Mouse (Mus musculus) lung, postnatal 0 days (tissue): ENCODE data around the gene Fbxl13. TPM values are rescaled to one million over a fixed set of nuclear protein-coding genes. Genes with fewer than 3 reads are reported as not detected.
A peak's percentile ranks its signal among the peaks of the same experiment; 100 is the strongest.

Experiments
- ATAC-seq: fragments of 200-750 bp; cut with Nextera tagmentation; 2 replicates; pipeline ENCODE4 v1.8.0; 2017; ENCODE audit warnings: moderate library complexity
- DNase-seq: peaks from one replicate; pipeline ENCODE4 v3.0.0-alpha.2; 2016; ENCODE audit warnings: low spot score
- H3K27ac ChIP-seq: fragments of 300-500 bp; sonication (generic); 2 replicates; pipeline ENCODE4 v1.5.1; 2014; ENCODE audit warnings: antibody characterized with exemption, mild to moderate bottlenecking, low read length, mixed read lengths
- H3K27me3 ChIP-seq: fragments of 300-500 bp; sonication (generic); replicated peaks from 2 replicates; pipeline ENCODE4 v1.6.1; 2014; ENCODE audit warnings: low read length, mixed read lengths; ENCODE audit not compliant: insufficient read depth
- H3K36me3 ChIP-seq: fragments of 300-500 bp; sonication (generic); 2 replicates; pipeline ENCODE4 v1.6.1; 2014; ENCODE audit warnings: low read length, mixed read lengths; ENCODE audit not compliant: insufficient read depth
- H3K4me1 ChIP-seq: fragments of 300-500 bp; sonication (generic); 2 replicates; pipeline ENCODE4 v1.6.1; 2014; ENCODE audit warnings: antibody characterized with exemption, low read depth, low read length, mixed read lengths; ENCODE audit not compliant: insufficient read depth
- H3K4me2 ChIP-seq: fragments of 300-500 bp; sonication (generic); replicated peaks from 2 replicates; pipeline ENCODE4 v1.6.1; 2014; ENCODE audit warnings: low read depth, mild to moderate bottlenecking, low read length, moderate library complexity, mixed read lengths
- H3K4me3 ChIP-seq: fragments of 300-500 bp; sonication (generic); 2 replicates; pipeline ENCODE4 v1.5.1; 2014; ENCODE audit warnings: low read depth, low read length
- H3K9ac ChIP-seq: fragments of 300-500 bp; sonication (generic); replicated peaks from 2 replicates; pipeline ENCODE4 v1.6.1; 2014; ENCODE audit warnings: low read depth, mild to moderate bottlenecking
- H3K9me3 ChIP-seq: fragments of 300-500 bp; sonication (generic); 2 replicates; pipeline ENCODE4 v1.6.1; 2016; ENCODE audit warnings: low read length, mixed read lengths
- CTCF ChIP-seq: IDR thresholded peaks from 2 replicates; pipeline ENCODE4 v1.5.1; 2016; ENCODE audit warnings: antibody characterized with exemption, mild to moderate bottlenecking
- EP300 ChIP-seq: IDR thresholded peaks from 2 replicates; pipeline ENCODE4 v1.6.1; 2016; ENCODE audit warnings: antibody characterized with exemption, mild to moderate bottlenecking, control low read depth
- WGBS: fragments of 180-500 bp; shearing (Covaris S2); extraction: QIAGEN DNeasy Blood & Tissue Kit; methylation state at CpG from one replicate; pipeline ENCODE4 v1.1.7; 2014; 5-methylcytosine and 5-hydroxymethylcytosine counted together
- polyA plus RNA-seq: library from polyadenylated mRNA; unstranded; fragments of >200 nt; fragmentation: Nextera tagmentation; extraction: Ambion mirVana; gene quantifications from 2 replicates; pipeline ENCODE4 v1.2.1, GENCODE M21; 2015

Fbxl13 gene
- polyA plus RNA-seq, 1 experiment from 2014 or later, result 1.1 TPM

- DNase-seq, result no peak
- 83% methylated on average over 9 of the region's 9 CpGs for WGBS
Observed at GRCm38 (mm10) chr5:21673742-21674141, 28.3 kb upstream of the Fbxl13 start.

GRCm38 (mm10) chr5:21672812-21673635 is 27.6 kb upstream of the Fbxl13 start:
- peak; percentile 62 for DNase-seq
- TF ChIP-seq EP300, result 0 out of 2 replicates have a peak, but pooled peaks have one; percentile 30
- TF ChIP-seq CTCF, result no peak
- Histone ChIP-seq H3K4me1 (no peaks in the 10 kb centered on the region), H3K36me3 (no peaks in the 10 kb centered on the region; the same call in 1 of the 2 replicates), H3K27me3 (no peaks in the 10 kb centered on the region), H3K4me2 (peak overlapping the region; percentile 42), H3K4me3 (peak overlapping the region; percentile 20; the same call in 1 of the 2 replicates), H3K9me3 (no peaks in the 10 kb centered on the region), H3K27ac (peak overlapping the region; percentile 16), H3K9ac (no peak overlapping the region)
- 23% methylated on average over 23 of the region's 23 CpGs for WGBS
- ATAC-seq, result peak; percentile 87

More at GRCm38 (mm10) chr5:21673742-21674141, 28.3 kb upstream of the Fbxl13 start:
- Histone ChIP-seq H3K36me3 (no peaks in the 10 kb centered on the region; the same call in 1 of the 2 replicates), H3K9ac (no peak overlapping the region), H3K27ac (no peak overlapping the region), H3K9me3 (no peaks in the 10 kb centered on the region), H3K4me3 (no peak overlapping the region), H3K4me2 (no peak overlapping the region), H3K27me3 (no peaks in the 10 kb centered on the region), H3K4me1 (no peaks in the 10 kb centered on the region)
- TF ChIP-seq EP300, result no peak
- no peak for TF ChIP-seq CTCF
- ATAC-seq, result no peak

- H3K36me3 ChIP-seq, result no peaks in the 10 kb centered on the region
- no peak overlapping the region for H3K9ac ChIP-seq
- TF ChIP-seq EP300 (no peak), CTCF (no peak)
- H3K4me2 ChIP-seq, result no peak overlapping the region
- WGBS, result 86% methylated on average over 2 of the region's 2 CpGs
- no peaks in the 10 kb centered on the region for H3K4me1 ChIP-seq
- H3K9me3 ChIP-seq, result no peaks in the 10 kb centered on the region
- no peaks in the 10 kb centered on the region for H3K27me3 ChIP-seq
- no peak for ATAC-seq
- DNase-seq, result no peak
- no peak overlapping the region for H3K4me3 ChIP-seq
- H3K27ac ChIP-seq, result no peak overlapping the region
Observed at GRCm38 (mm10) chr5:21669307-21669706, 23.9 kb upstream of the Fbxl13 start.

GRCm38 (mm10) chr5:21667191-21668137 is 22.0 kb upstream of the Fbxl13 start:
- no peak for DNase-seq
- no peak overlapping the region for H3K4me2 ChIP-seq
- no peak for TF ChIP-seq EP300
- peak; percentile 42 for TF ChIP-seq CTCF
- no peak overlapping the region for H3K4me3 ChIP-seq
- H3K9ac ChIP-seq, result no peak overlapping the region
- no peaks in the 10 kb centered on the region for H3K4me1 ChIP-seq
- no peaks in the 10 kb centered on the region for H3K9me3 ChIP-seq
- no peak for ATAC-seq
- 47% methylated on average over 8 of the region's 8 CpGs for WGBS
- no peaks in the 10 kb centered on the region for H3K27me3 ChIP-seq
- no peak overlapping the region for H3K27ac ChIP-seq
- peaks cover 3% of the 10 kb centered on the region; the same call in 1 of the 2 replicates for H3K36me3 ChIP-seq

GRCm38 (mm10) chr5:21663081-21663480 is 17.6 kb upstream of the Fbxl13 start:
- H3K27ac ChIP-seq, result no peak overlapping the region
- no peak overlapping the region for H3K4me2 ChIP-seq
- ATAC-seq (no peak), DNase-seq (no peak)
- H3K27me3 ChIP-seq, result no peaks in the 10 kb centered on the region
- no peak overlapping the region for H3K4me3 ChIP-seq
- H3K9me3 ChIP-seq, result no peaks in the 10 kb centered on the region
- H3K4me1 ChIP-seq, result no peaks in the 10 kb centered on the region; the same call in 1 of the 2 replicates
- WGBS, result 91% methylated on average over 11 of the region's 11 CpGs
- TF ChIP-seq CTCF, result no peak
- peaks cover 3% of the 10 kb centered on the region; the same call in 1 of the 2 replicates for H3K36me3 ChIP-seq
- no peak overlapping the region for H3K9ac ChIP-seq

GRCm38 (mm10) chr5:21660850-21661249 is 15.4 kb upstream of the Fbxl13 start:
- TF ChIP-seq EP300, result no peak
- TF ChIP-seq CTCF, result no peak
- Histone ChIP-seq H3K4me1 (no peaks in the 10 kb centered on the region; the same call in 1 of the 2 replicates), H3K27me3 (no peaks in the 10 kb centered on the region), H3K9me3 (no peaks in the 10 kb centered on the region), H3K4me3 (no peak overlapping the region), H3K36me3 (peaks cover 3% of the 10 kb centered on the region; the same call in 1 of the 2 replicates), H3K4me2 (no peak overlapping the region), H3K9ac (no peak overlapping the region), H3K27ac (no peak overlapping the region)
- DNase-seq (peak; percentile 30), ATAC-seq (no peak)
- WGBS, result 81% methylated on average over 6 of the region's 6 CpGs
